Mouse (Mus musculus) urinary bladder, adult 2 months (tissue): ENCODE measurements around the gene Cd300a. TPM values are rescaled to one million over a fixed set of nuclear protein-coding genes. Genes with fewer than 3 reads are reported as not detected.

ENCODE experiments used
- DNase-seq: peaks from one replicate; pipeline ENCODE4 v3.0.0; 2022; ENCODE audit warnings: low spot score
- polyA plus RNA-seq: library from polyadenylated mRNA; depleted of rRNA; stranded (reverse); fragments of >200 nt; gene quantifications from 2 replicates; pipeline ENCODE4 v1.2.3, GENCODE M21; 2012

The Cd300a gene
- polyA plus RNA-seq, 1 experiment: 1.0 TPM

DNA sequence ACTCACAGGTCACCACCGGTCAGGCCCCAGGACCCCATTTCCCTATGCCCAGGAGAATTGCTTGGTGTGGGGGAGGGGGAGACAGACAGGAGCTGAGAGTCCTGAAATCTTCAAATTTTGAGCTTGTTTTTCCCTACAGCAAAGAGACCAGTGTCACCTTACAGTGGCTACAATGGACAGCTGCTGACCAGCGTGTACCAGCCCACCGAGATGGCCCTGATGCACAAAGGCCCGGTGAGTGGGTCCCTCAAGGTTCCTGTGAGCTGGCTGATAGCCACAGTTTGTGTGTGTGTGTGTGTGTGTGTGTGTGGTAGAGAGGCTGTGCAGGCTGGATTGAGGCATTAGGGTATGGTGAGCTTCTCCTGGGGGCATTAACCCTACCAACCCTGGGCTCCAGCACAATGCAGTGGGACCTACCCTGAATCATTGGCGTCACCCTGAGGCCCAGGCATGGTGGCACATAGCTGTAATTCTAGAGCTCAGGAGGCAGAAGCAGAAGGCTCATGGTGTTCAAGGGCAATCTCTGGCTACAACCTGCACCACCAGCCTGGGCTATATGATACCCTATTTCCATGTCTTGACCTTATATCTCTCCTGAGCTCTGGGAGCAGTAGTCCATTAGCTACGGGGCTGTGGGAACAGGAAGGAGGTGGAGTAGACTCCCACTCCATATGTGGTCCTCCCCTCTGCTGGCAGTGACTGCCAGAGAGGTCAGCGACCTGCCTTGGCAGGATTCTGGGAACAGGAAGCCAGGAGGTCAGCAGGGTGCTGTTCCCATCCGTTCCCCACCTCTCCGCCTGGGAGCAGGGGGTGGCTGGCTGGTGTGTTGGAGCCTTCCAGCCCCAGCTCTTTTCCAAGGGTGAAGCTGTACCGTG lies 23.1 kb upstream of the Cd300a start:
- DNase-seq: no peak

- no peak for DNase-seq
Measured at GRCm38 (mm10) chr11:114867361-114868235, 22.2 kb upstream of the Cd300a start.

- DNase-seq: no peak
Measured at GRCm38 (mm10) chr11:114868280-114868679, 21.6 kb upstream of the Cd300a start.

DNA sequence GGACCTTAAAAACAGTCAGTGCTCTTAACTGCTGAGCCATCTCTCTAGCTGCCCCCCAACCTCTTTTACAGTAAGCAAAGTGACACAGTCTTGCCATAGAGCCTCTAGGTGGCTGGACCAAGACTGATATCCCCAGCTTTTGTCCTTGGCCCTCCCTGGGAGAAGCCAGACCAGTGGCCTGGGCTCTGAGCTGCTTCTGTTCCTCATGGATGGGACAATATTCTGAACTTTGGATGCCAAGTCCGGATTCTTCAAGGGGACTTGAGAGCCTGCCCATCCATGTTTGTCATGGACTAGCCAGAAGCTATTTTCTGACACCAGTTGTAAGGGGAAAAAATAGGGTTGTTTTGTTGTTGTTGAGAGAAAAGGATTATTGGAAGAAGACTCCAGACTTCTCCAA lies 20.1 kb upstream of the Cd300a start:
- DNase-seq: no peak

GRCm38 (mm10) chr11:114871540-114871939 lies 18.3 kb upstream of the Cd300a start:
- DNase-seq: no peak

- DNase-seq: no peak
Measured at GRCm38 (mm10) chr11:114873022-114873817, 16.6 kb upstream of the Cd300a start.

DNA sequence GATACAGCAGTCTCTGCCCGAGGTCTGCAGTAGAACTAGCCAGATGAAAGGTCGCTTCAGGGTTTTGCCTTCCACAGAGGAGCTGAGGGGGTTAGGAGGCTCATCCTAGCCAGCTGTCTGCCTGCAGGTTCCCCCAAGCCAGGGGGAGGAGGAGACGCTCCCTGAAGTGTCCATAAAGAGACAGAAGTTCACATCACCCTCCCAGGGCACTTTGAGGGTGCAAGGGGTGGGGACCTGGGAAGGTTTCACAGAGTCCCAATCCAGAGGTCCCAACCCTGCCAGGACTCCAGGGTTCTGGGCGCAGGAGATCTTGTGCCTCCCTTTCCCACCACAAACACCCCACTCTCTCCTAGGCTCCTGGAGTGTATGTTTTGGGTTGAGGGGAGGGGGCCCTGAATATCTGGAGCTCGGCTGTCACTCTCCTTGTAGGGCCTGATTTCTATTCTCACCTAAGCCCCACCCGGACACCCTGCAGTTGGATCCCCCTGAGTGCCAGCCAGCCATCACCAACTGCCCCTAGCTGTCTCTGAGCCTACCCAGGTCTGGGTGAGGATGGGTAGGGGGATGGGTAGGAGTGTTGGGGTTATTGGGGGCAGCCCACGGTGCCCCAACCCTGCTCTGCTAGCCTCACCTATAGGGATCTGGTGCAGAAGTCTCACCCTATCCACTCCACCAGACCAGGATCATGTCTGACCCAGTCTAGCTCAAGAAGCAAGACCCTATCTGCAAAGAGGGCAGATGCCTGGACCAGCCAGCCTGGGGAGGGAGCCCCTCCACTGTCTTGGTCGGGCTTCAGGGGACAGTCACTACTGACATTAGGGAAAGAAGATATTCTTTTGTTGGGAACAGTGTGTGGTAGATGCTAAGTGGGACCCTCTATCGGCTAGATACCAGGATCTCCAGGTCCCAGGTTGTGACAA lies 15.4 kb upstream of the Cd300a start:
- DNase-seq: no peak

GRCm38 (mm10) chr11:114875301-114875801 lies 14.5 kb upstream of the Cd300a start:
- no peak for DNase-seq

GRCm38 (mm10) chr11:114876176-114876575 lies 13.7 kb upstream of the Cd300a start:
- no peak for DNase-seq

GRCm38 (mm10) chr11:114876621-114877020 lies 13.2 kb upstream of the Cd300a start:
- DNase-seq: no peak

- no peak for DNase-seq
Measured at GRCm38 (mm10) chr11:114877145-114877544, 12.7 kb upstream of the Cd300a start.

DNA sequence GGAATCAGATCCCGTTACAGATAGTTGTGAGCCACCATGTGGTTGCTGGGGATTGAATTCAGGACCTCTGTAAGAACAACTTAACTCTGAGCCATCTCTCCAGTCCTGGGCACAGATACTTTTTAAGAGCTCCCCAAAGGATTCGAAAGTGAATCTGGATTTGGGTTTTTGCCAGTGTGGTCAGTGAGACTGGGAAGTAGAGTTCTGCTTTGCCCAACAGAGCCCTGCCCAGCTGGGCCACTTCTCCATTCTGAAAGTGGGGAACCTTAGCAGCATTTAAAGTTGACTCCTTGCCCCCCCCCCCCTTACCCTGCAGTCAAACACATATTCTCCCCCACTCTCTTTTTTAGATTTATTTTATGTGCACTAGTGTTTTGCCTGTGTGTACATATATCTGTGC lies 10.2 kb upstream of the Cd300a start:
- DNase-seq: no peak

DNA sequence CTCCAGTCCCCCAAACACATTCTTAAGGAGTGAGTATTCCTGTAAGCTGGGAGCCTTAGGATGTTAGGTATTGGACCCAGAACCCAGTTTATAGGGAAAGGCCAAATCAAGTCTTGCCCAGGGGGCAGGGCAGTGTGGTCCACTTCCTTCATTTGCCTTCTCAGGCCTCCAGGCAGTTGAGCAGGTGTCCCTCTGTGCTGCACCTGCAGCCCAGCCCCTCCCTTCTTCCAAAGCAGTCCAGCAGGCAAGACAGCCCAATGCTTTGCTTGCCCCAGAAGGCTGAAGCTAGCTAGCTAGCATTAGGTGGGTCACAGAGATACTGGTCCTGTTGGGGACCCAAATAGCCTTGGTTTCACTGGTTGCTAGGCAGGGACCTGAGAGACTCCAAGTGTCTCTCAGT lies 9.7 kb upstream of the Cd300a start:
- DNase-seq: no peak

- DNase-seq: no peak
Measured at GRCm38 (mm10) chr11:114880589-114880988, 9.3 kb upstream of the Cd300a start.

- no peak for DNase-seq
Measured at GRCm38 (mm10) chr11:114883251-114883789, 6.5 kb upstream of the Cd300a start.

GRCm38 (mm10) chr11:114884380-114885100 lies 5.3 kb upstream of the Cd300a start:
- DNase-seq: no peak

- DNase-seq: no peak
Measured at GRCm38 (mm10) chr11:114890542-114890941, 701 bp downstream of the Cd300a start.

GRCm38 (mm10) chr11:114896085-114896484 lies 6.2 kb downstream of the Cd300a start:
- DNase-seq: no peak

DNA sequence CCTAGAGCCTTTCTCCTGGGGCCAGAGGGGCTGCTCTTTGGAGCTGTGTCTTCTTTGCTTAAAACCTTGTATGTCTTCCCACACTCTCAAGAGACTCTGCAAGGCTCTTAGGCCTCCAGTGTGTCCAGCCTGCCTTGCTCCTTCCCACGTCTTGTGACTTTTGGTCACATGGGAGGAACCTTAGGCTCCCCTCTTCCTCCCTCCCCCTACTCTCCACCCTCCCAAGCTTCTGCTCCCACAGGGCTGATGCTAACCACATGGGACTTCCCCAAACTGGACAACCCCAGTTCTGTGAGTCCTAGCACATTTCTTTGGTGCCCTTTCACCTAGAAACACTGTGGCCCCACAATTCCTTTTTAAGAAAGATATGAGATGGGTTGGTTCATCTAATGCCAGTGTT lies 8.2 kb downstream of the Cd300a start:
- DNase-seq: no peak

GRCm38 (mm10) chr11:114903224-114903623 lies 13.4 kb downstream of the Cd300a start:
- DNase-seq: no peak
